Mouse (Mus musculus): ENCODE measurements around the gene Atg4d.

DNA sequence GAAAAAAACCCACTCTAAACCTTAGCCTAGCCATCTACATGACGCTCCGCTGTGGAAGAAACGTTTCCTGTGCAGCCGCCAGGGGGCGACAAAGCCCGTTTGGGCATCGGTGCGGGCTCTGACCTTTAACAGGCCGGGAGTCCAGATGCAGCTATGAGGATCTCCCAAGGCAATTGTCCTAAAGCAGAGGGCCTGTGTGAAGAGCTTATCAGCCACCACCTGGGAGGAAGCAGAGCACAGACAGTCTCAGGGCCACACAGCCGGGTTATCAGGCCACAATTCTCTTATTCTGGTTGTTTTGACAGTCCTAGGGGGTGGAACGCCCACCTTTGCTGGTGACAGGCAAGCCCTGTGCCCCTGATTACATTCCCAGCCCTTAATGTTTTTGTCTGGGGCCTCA, 48.3 kb downstream of the Atg4d start:
- TF ChIP-seq CTCF (conservative IDR thresholded peaks at IDR 0.05; ENCODE audit: low read length) (peak; percentile 93), NANOG (IDR thresholded peaks at IDR 0.05; ENCODE audit: borderline replicate concordance, low read length) (no peak), POU5F1 (IDR thresholded peaks at IDR 0.05; ENCODE audit: borderline replicate concordance, low read length) (no peak)

All from E14TG2a.4 (cell line).